Mouse (Mus musculus) thymus, postnatal 4 days (tissue): ENCODE results near the gene Ctf2.
A peak's percentile ranks its signal among the peaks of the same experiment; 100 is the strongest.
"Not testable (repeated sequence)": the region's sequence is repeated elsewhere in the genome, so short reads cannot be mapped to it uniquely, and the experiment has no call there.

ENCODE experiments used
- DNase-seq: peaks from one replicate; pipeline ENCODE4 v3.0.0; 2021

Ctf2 gene

GRCm38 (mm10) chr7:127711456-127711855, 20.5 kb downstream of the Ctf2 start:
- no peak for DNase-seq

GRCm38 (mm10) chr7:127711031-127711430, 20.9 kb downstream of the Ctf2 start:
- no peak for DNase-seq

GRCm38 (mm10) chr7:127709261-127709979, 22.5 kb downstream of the Ctf2 start:
- DNase-seq = no peak

GRCm38 (mm10) chr7:127708207-127709078, 23.5 kb downstream of the Ctf2 start, which contains the start of gene Bcl7c:
Gene Bcl7c (minus strand): TSS chr7:127708933.
- DNase-seq = peak; percentile 89

- no peak for DNase-seq
Observed at GRCm38 (mm10) chr7:127707957-127708206, 24.1 kb downstream of the Ctf2 start.

GRCm38 (mm10) chr7:127707045-127707956, 24.7 kb downstream of the Ctf2 start:
- peak; percentile 65 for DNase-seq

DNA sequence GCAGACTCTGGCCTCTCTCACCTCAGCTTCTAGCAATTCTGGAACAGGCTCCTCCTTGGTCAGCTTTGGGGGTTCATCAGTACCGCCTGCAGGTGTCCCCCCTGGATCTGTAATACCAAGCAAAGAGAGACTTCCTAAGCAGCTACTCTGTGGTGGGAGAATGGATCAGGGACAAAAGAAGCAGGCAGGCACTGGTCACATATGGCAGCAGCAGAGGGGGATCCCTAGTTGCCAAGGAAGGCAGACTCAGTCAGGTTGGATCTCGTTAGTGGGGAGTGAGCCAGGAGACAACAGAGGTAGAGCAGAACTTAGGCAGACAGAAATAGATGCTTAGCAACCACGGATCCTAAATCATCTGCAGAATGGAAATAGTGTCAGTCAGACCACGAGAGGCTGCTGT, 26.3 kb downstream of the Ctf2 start:
- DNase-seq = no peak

GRCm38 (mm10) chr7:127704598-127704997, 27.4 kb downstream of the Ctf2 start:
- no peak for DNase-seq

- no peak for DNase-seq
Observed at GRCm38 (mm10) chr7:127703561-127704178, 28.3 kb downstream of the Ctf2 start.

DNA sequence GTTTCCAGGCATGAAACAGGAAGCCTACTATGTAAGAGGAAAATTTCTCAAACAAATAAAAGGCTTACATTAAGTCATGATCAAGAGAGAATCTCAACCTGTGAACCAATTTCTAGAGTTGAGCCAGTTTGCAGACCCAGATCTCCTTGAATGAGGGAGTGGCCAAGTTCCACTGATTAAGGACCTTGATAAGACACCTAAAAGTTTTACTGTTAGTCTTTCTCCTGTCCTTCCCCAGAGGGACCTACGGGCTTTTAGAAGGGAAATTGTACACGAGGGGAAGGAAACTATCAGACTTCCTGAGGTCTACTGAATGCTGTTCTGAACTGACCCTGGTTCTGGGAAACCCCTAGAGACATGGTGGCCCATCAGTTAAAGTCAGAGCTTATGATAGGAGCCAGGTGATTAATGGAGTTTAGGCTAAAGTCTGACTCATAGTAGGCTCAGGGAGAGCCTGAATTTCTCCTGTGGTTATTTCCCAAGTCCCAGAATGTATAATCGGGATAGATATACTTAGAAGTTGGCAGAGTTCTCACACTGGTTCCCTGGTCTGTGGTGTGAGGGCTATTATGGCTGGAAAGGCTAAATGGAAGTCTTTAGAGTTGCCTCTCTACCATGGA, 31.1 kb downstream of the Ctf2 start:
- no peak for DNase-seq

DNA sequence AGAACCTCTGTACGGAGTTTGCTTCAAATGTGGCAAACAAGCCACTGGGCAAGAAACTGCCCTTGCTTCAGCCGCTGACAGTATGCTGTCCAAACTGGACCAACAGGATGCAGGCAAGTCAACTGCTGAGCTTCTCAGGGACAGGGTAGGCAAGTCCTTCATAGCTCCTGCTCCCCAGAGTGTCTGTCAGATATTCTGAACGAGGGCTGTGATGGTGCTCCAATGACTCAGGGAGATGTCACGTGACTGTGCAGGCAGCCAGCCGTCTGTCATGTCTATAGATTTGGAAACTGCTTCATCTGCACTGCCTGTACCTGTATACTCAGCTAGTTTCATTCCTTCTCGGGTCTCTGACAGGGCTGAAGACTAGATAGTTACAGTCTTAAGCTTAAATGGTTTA, 33.0 kb downstream of the Ctf2 start:
- no peak for DNase-seq

DNA sequence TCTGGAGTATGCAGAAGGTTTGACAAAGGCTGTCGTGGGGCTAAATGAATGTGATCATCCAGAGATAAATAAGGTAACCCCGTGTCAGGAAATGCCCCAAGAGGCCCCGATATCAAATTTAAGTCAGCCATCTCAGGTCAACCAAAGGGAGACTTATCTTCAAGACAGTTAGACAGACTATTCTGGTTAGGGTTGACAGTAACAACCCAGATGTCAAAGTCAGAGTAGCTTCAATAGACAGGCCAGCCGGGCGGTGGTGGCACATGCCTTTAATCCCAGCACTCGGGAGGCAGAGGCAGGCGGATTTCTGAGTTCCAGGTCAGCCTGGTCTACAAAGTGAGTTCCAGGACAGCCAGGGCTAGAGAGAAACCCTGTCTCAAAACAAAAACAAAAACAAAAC, 38.2 kb downstream of the Ctf2 start:
- DNase-seq = not testable (repeated sequence)

DNA sequence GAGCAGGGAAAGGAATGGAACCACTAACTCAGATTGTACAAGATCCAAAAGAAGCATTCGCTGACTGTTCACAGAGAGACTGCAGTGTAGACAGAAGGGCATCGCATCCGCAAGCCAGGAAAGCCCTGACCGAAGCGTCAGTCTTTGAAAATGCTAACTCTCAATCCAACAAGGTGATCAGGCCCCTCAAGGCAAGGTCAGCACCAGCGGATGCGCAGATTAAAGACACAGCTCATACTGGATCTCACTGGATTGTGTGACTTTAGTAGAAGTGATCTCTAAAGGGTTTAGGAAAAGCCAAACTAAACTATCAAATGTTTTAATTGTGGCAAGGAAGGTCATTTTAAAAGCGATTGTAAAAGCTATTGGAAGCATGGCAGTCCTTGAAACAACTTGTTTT, 38.7 kb downstream of the Ctf2 start:
- DNase-seq = no peak

DNA sequence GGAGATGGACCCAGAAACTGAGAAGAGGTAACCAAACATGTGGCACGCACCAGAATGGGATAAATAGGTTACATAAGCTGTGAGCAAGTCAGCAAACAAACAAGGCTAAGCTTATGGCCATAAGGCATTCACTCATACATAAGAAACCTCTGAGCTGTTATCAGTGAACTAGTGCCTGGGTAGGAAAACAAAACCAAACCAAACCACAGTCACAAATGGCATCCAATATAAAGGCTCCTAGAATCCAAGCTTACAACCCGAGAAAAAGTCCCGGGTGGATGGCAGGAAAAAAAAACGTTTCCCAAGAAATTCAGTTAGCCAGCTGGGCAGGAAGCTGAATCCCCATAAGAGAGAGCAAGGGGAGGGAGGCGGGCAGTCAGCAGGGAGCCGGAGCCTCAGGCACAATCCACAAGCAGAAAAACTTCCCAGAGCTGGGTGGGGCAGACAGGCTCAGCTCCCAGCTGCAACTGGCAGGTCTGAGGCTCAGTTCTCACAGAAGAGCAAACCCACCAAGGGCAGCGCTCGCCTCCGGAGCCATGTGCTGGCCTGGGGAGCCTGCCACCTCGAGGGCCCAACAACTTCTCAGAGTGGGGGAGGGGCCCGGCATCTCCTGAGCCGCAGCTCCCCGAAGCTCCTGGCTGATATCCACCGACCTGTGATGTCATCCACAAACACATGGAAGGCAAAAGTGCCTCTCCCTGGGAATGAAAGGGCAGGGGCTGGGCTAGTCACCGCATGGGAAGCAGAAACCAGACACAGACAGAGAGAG, 40.6 kb downstream of the Ctf2 start:
- no peak for DNase-seq

GRCm38 (mm10) chr7:127689626-127690280, 42.2 kb downstream of the Ctf2 start:
- DNase-seq = no peak

DNA sequence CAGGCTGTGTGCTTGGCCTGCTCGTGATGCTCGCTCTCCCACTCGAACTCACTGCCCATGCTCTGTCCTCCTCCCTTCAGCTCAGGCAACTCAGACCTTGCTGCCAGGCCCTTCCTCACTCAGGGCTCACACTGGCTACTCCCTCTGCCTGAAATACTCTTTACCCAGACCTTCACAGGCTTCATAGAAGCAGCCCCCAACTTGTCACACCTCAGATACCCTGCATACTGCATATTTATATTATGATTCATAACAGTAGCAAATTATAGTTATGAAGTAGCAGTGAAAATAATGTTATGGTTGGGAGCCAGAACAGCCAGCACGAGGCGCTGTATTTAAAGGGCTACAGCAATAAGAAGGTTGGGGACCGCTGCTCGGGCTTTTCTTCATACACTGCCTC, 43.0 kb downstream of the Ctf2 start:
- DNase-seq = no peak

- DNase-seq = no peak
Observed at GRCm38 (mm10) chr7:127686740-127687449, 45.1 kb downstream of the Ctf2 start.

- no peak for DNase-seq
Observed at GRCm38 (mm10) chr7:127685304-127686018, 46.5 kb downstream of the Ctf2 start.

DNA sequence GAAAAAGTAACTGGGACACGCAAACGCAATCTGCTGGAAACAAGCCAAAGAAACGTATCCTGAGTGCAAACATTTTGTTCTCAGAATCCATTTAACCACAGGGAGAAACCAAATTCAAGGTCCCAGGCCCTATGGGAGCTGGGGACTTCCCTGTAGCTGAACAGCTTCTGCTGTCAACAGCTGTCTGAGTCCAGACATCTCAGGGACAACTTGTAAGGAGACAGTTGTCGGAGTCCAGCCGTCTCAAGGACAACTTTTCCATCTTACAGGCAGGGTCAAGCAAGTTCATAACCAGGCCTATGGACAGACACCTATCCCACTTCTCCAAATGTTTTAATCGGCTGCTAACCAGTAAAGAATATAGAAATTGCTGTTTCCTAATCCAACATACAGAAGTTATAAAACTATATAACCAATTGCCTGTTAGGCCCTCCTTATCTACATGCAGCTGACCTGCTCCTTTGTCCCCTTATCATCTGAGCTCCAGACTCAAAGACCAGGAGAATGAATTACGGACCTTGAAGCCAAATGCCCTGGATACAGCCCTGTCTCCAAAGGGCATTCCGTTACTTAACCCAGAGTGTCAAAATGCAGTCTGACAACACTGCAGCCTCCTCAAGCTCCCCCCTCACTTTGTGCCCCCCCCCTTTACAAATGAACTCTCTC, 49.9 kb downstream of the Ctf2 start:
- DNase-seq = no peak
